Mouse (Mus musculus): ENCODE data around the gene Zfp385b.

Gene Zfp385b

GRCm38 (mm10) chr2:77608666-77609065 is 210.8 kb downstream of the Zfp385b start:
- in situ Hi-C loops (cut with MboI; ENCODE audit: low sequenced_read_pairs): no loop called here

- in situ Hi-C loops (cut with MboI; ENCODE audit: low sequenced_read_pairs): no loop called here
These were observed 226.0 kb downstream of the Zfp385b start for GRCm38 (mm10) chr2:77593461-77593860.

- in situ Hi-C loops (cut with MboI; ENCODE audit: low sequenced_read_pairs): no loop called here
These were observed 226.9 kb downstream of the Zfp385b start for GRCm38 (mm10) chr2:77592525-77592924.

DNA sequence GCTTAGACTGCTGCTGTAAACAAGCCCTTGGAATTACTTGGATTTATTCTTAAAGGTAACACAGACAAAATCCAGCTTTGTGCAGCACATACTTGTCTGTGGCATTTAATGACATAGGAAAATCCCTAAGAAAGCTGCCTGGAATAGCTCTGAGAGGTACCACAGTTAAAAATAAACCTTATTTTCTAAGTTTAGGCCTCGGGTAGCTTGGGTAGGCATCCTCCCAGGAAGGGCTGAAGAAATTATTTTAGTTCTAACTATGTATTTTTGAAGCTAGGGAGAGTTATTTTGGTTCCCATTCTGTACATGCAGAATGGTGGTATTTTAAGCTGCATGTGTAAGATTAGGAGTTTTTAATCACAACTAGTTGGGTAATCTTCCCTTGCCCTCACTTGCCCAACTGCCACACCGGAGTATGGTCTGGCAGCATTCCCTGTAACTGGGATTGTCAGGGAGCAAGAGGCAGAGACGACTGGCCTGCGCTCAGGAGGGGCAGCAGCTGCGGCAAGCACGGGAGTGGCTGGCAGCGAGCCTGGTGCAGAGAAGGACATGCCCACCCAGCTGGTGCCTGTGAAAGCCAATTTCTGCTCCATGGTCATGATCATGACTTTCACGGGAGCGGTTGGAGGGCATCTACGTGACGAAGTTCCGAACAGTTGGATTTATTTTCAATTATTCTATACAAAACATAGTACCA is 230.1 kb downstream of the Zfp385b start:
- in situ Hi-C loops (cut with MboI; ENCODE audit: low sequenced_read_pairs): no loop called here

DNA sequence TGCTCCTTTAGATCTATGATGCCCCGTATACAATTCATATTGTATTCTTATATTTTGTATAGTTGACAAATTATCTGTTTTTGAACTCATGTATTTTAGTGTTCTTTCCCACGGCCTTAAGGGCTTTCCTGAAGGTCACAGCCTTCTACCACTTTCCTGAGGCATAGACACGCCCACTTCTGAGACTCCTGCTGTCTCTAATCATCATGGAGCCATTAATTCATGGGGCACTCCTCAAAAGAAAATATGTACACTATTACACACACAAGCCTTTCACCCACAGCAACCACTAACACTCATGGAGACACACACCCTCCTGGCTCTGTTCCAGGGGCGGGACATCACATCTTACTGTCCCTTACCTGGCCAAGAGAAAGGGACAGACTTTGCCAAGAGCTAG is 232.1 kb downstream of the Zfp385b start:
- in situ Hi-C loops (cut with MboI; ENCODE audit: low sequenced_read_pairs): no loop called here

- in situ Hi-C loops (cut with MboI; ENCODE audit: low sequenced_read_pairs): no loop called here
These were observed 232.7 kb downstream of the Zfp385b start for GRCm38 (mm10) chr2:77586581-77587360.

GRCm38 (mm10) chr2:77583586-77583985 is 235.9 kb downstream of the Zfp385b start:
- in situ Hi-C loops (cut with MboI; ENCODE audit: low sequenced_read_pairs): no loop called here

DNA sequence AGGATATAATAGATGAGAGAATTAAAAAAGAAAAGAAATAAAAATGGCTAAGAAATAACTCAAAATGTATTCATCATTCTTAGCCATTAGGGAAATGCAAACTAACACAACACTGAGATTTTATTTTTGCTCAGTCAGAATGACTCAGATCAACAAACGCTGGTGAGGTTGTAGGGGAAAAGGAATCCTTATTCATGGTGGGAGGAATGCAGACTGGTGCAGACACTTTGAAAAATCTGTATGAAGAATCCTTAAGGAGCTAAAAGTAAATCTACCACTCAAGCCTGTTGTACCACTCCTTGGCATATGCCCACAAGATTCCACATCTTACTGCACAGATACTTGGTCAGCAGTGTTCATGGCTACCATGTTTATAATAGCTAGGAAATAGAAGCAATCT is 242.9 kb downstream of the Zfp385b start:
- in situ Hi-C loops (cut with MboI; ENCODE audit: low sequenced_read_pairs): no loop called here

- in situ Hi-C loops (cut with MboI; ENCODE audit: low sequenced_read_pairs): no loop called here
These were observed 251.7 kb downstream of the Zfp385b start for GRCm38 (mm10) chr2:77567528-77568435.

GRCm38 (mm10) chr2:77563706-77564105 is 255.7 kb downstream of the Zfp385b start:
- in situ Hi-C loops (cut with MboI; ENCODE audit: low sequenced_read_pairs): no loop called here

DNA sequence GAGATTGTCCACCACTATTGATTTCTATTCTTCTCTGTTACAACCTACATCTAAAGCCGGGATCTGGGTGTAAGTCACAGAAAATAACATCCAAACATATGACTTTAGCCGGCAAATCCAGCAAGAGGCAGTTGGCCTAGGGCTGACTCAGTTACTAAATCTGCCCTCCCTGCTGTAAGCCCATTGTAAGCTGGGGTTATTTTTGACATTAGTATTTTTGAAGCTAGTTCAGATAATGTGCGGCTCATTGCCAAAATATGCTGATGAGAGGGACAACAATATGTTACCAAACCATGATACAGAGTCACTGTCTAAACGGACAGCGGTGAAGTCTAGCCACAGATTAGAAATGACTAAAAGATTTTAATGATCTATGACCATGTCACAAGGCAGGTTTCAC is 257.5 kb downstream of the Zfp385b start:
- in situ Hi-C loops (cut with MboI; ENCODE audit: low sequenced_read_pairs): no loop called here

- in situ Hi-C loops (cut with MboI; ENCODE audit: low sequenced_read_pairs): no loop called here
These were observed 262.5 kb downstream of the Zfp385b start for GRCm38 (mm10) chr2:77556938-77557337.

GRCm38 (mm10) chr2:77555980-77556379 is 263.5 kb downstream of the Zfp385b start:
- in situ Hi-C loops (cut with MboI; ENCODE audit: low sequenced_read_pairs): no loop called here

GRCm38 (mm10) chr2:77552675-77553074 is 266.8 kb downstream of the Zfp385b start:
- in situ Hi-C loops (cut with MboI; ENCODE audit: low sequenced_read_pairs): no loop called here

DNA sequence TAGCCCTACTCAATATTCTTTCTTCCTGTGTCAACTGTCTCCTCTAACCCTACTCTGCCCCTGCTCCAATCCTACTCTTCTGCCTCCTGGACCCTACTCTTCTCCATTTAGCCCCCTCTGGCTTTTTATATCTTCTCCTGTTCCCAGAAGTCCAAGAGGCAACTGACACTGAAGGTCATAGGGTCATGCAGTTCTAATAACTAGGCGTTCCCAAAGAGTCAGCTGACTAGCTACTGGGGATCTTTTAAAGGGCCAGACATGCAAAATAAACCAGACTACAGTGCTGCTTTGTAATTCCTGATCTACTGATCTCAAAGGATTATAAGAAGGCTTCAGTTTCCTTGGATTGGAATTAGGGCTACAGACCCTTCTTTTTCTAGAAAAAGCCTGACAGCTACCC is 276.1 kb downstream of the Zfp385b start:
- in situ Hi-C loops (cut with MboI; ENCODE audit: low sequenced_read_pairs): no loop called here

DNA sequence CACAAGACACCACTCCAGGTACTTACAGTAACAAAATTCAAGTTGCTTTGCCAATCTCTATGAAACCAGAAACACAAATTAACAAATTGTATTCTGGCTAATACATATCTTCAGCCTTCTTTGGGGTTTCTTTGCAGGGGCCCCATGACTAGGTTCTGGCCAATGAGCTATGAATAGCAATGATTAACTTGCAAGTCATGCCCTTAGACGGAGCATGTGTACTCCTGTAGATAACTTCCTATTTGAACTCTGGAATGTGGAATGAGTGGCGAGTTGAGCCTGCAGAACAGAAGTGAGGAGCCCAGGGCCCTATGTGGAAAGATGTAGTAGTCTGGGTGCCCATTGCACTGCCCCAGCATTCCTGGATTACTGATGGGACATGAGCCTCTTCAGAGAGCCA is 276.8 kb downstream of the Zfp385b start:
- in situ Hi-C loops (cut with MboI; ENCODE audit: low sequenced_read_pairs): no loop called here

GRCm38 (mm10) chr2:77541681-77542080 is 277.8 kb downstream of the Zfp385b start:
- in situ Hi-C loops (cut with MboI; ENCODE audit: low sequenced_read_pairs): no loop called here

- in situ Hi-C loops (cut with MboI; ENCODE audit: low sequenced_read_pairs): no loop called here
These were observed 278.6 kb downstream of the Zfp385b start for GRCm38 (mm10) chr2:77540860-77541259.

GRCm38 (mm10) chr2:77536556-77536955 is 282.9 kb downstream of the Zfp385b start:
- in situ Hi-C loops (cut with MboI; ENCODE audit: low sequenced_read_pairs): no loop called here

GRCm38 (mm10) chr2:77528079-77528752 is 291.2 kb downstream of the Zfp385b start:
- in situ Hi-C loops (cut with MboI; ENCODE audit: low sequenced_read_pairs): no loop called here

GRCm38 (mm10) chr2:77527616-77528015 is 291.8 kb downstream of the Zfp385b start:
- in situ Hi-C loops (cut with MboI; ENCODE audit: low sequenced_read_pairs): no loop called here

Data from CH12F3 (cell line).